Mouse (Mus musculus): ENCODE data around the gene Dock1.

Dock1 gene

GRCm38 (mm10) chr7:134671003-134671461 lies 578 bp downstream of the Dock1 start:
- Histone ChIP-seq H3K36me3 (ENCODE audit: insufficient read depth, low read length) (peaks cover 14% of the 10 kb centered on the region; the same call in 1 of the 2 replicates), H3K4me1 (replicated peaks; ENCODE audit: low read depth, low read length) (peaks cover 62% of the 10 kb centered on the region), H3K9me3 (ENCODE audit: low read length) (no peaks in the 10 kb centered on the region), H3K27me3 (ENCODE audit: insufficient read depth, low read length) (peaks cover 23% of the 10 kb centered on the region), H3K4me3 (replicated peaks; ENCODE audit: low read length) (peak overlapping the region; percentile 85)
- TF ChIP-seq CTCF (conservative IDR thresholded peaks at IDR 0.05; ENCODE audit: low read length) = no peak
- no peak for TF ChIP-seq NANOG (IDR thresholded peaks at IDR 0.05; ENCODE audit: borderline replicate concordance, low read length)
- TF ChIP-seq POU5F1 (IDR thresholded peaks at IDR 0.05; ENCODE audit: borderline replicate concordance, low read length) = no peak

- H3K4me1 ChIP-seq (replicated peaks; ENCODE audit: low read depth, low read length) = peaks cover 66% of the 10 kb centered on the region
- TF ChIP-seq CTCF (conservative IDR thresholded peaks at IDR 0.05; ENCODE audit: low read length) (no peak), NANOG (IDR thresholded peaks at IDR 0.05; ENCODE audit: borderline replicate concordance, low read length) (no peak), POU5F1 (IDR thresholded peaks at IDR 0.05; ENCODE audit: borderline replicate concordance, low read length) (no peak)
- peaks cover 23% of the 10 kb centered on the region for H3K27me3 ChIP-seq (ENCODE audit: insufficient read depth, low read length)
- H3K9me3 ChIP-seq (ENCODE audit: low read length) = no peaks in the 10 kb centered on the region
- peak overlapping the region; percentile 85 for H3K4me3 ChIP-seq (replicated peaks; ENCODE audit: low read length)
- H3K36me3 ChIP-seq (ENCODE audit: insufficient read depth, low read length) = peaks cover 14% of the 10 kb centered on the region; the same call in 1 of the 2 replicates
Observed at GRCm38 (mm10) chr7:134671467-134671901, 1.0 kb downstream of the Dock1 start.

GRCm38 (mm10) chr7:134673135-134673534 lies 2.7 kb downstream of the Dock1 start:
- TF ChIP-seq POU5F1 (IDR thresholded peaks at IDR 0.05; ENCODE audit: borderline replicate concordance, low read length) = no peak
- peaks cover 18% of the 10 kb centered on the region; the same call in 1 of the 2 replicates for H3K36me3 ChIP-seq (ENCODE audit: insufficient read depth, low read length)
- peaks cover 18% of the 10 kb centered on the region for H3K27me3 ChIP-seq (ENCODE audit: insufficient read depth, low read length)
- no peaks in the 10 kb centered on the region for H3K9me3 ChIP-seq (ENCODE audit: low read length)
- H3K4me1 ChIP-seq (replicated peaks; ENCODE audit: low read depth, low read length) = peaks cover 83% of the 10 kb centered on the region
- no peak overlapping the region for H3K4me3 ChIP-seq (replicated peaks; ENCODE audit: low read length)

- no peak overlapping the region for H3K4me3 ChIP-seq (replicated peaks; ENCODE audit: low read length)
- TF ChIP-seq POU5F1 (IDR thresholded peaks at IDR 0.05; ENCODE audit: borderline replicate concordance, low read length) = no peak
- TF ChIP-seq CTCF (conservative IDR thresholded peaks at IDR 0.05; ENCODE audit: low read length) = no peak
- TF ChIP-seq NANOG (IDR thresholded peaks at IDR 0.05; ENCODE audit: borderline replicate concordance, low read length) = no peak
- H3K27me3 ChIP-seq (ENCODE audit: insufficient read depth, low read length) = peaks cover 10% of the 10 kb centered on the region
- no peaks in the 10 kb centered on the region for H3K9me3 ChIP-seq (ENCODE audit: low read length)
- peaks cover 18% of the 10 kb centered on the region; the same call in 1 of the 2 replicates for H3K36me3 ChIP-seq (ENCODE audit: insufficient read depth, low read length)
- H3K4me1 ChIP-seq (replicated peaks; ENCODE audit: low read depth, low read length) = peaks cover 87% of the 10 kb centered on the region
Observed at GRCm38 (mm10) chr7:134673952-134674351, 3.5 kb downstream of the Dock1 start.

- Histone ChIP-seq H3K27me3 (ENCODE audit: insufficient read depth, low read length) (no peaks in the 10 kb centered on the region), H3K4me3 (replicated peaks; ENCODE audit: low read length) (peak overlapping the region; percentile 60), H3K9me3 (ENCODE audit: low read length) (no peaks in the 10 kb centered on the region), H3K36me3 (ENCODE audit: insufficient read depth, low read length) (peaks cover 18% of the 10 kb centered on the region; the same call in 1 of the 2 replicates), H3K4me1 (replicated peaks; ENCODE audit: low read depth, low read length) (peaks cover 98% of the 10 kb centered on the region)
- TF ChIP-seq NANOG (IDR thresholded peaks at IDR 0.05; ENCODE audit: borderline replicate concordance, low read length) (no peak), CTCF (conservative IDR thresholded peaks at IDR 0.05; ENCODE audit: low read length) (no peak)
Observed at GRCm38 (mm10) chr7:134677852-134678251, 7.4 kb downstream of the Dock1 start.

GRCm38 (mm10) chr7:134679314-134680158 lies 9.1 kb downstream of the Dock1 start:
- TF ChIP-seq CTCF (conservative IDR thresholded peaks at IDR 0.05; ENCODE audit: low read length) (no peak), NANOG (IDR thresholded peaks at IDR 0.05; ENCODE audit: borderline replicate concordance, low read length) (peak; percentile 76)
- no peaks in the 10 kb centered on the region for H3K9me3 ChIP-seq (ENCODE audit: low read length)

GRCm38 (mm10) chr7:134680161-134680560 lies 9.7 kb downstream of the Dock1 start:
- TF ChIP-seq NANOG (IDR thresholded peaks at IDR 0.05; ENCODE audit: borderline replicate concordance, low read length) (no peak), POU5F1 (IDR thresholded peaks at IDR 0.05; ENCODE audit: borderline replicate concordance, low read length) (no peak), CTCF (conservative IDR thresholded peaks at IDR 0.05; ENCODE audit: low read length) (no peak)
- H3K9me3 ChIP-seq (ENCODE audit: low read length) = no peaks in the 10 kb centered on the region
- H3K36me3 ChIP-seq (ENCODE audit: insufficient read depth, low read length) = 0 out of 2 replicates have a peak, but pooled peaks cover 4% of the 10 kb centered on the region
- peaks cover 96% of the 10 kb centered on the region for H3K4me1 ChIP-seq (replicated peaks; ENCODE audit: low read depth, low read length)
- no peaks in the 10 kb centered on the region for H3K27me3 ChIP-seq (ENCODE audit: insufficient read depth, low read length)
- H3K4me3 ChIP-seq (replicated peaks; ENCODE audit: low read length) = peak overlapping the region; percentile 60

More at GRCm38 (mm10) chr7:134679314-134680158, 9.1 kb downstream of the Dock1 start:
- H3K36me3 ChIP-seq (ENCODE audit: insufficient read depth, low read length) = 0 out of 2 replicates have a peak, but pooled peaks cover 6% of the 10 kb centered on the region
- H3K27me3 ChIP-seq (ENCODE audit: insufficient read depth, low read length) = no peaks in the 10 kb centered on the region
- H3K4me3 ChIP-seq (replicated peaks; ENCODE audit: low read length) = peak overlapping the region; percentile 60
- H3K4me1 ChIP-seq (replicated peaks; ENCODE audit: low read depth, low read length) = peaks cover 97% of the 10 kb centered on the region

GRCm38 (mm10) chr7:134681729-134682527 lies 11.5 kb downstream of the Dock1 start:
- Histone ChIP-seq H3K9me3 (ENCODE audit: low read length) (no peaks in the 10 kb centered on the region), H3K36me3 (ENCODE audit: insufficient read depth, low read length) (0 out of 2 replicates have a peak, but pooled peaks cover 4% of the 10 kb centered on the region), H3K4me3 (replicated peaks; ENCODE audit: low read length) (peak overlapping the region; percentile 50), H3K27me3 (ENCODE audit: insufficient read depth, low read length) (no peaks in the 10 kb centered on the region), H3K4me1 (replicated peaks; ENCODE audit: low read depth, low read length) (peaks cover 86% of the 10 kb centered on the region)
- no peak for TF ChIP-seq CTCF (conservative IDR thresholded peaks at IDR 0.05; ENCODE audit: low read length)
- no peak for TF ChIP-seq NANOG (IDR thresholded peaks at IDR 0.05; ENCODE audit: borderline replicate concordance, low read length)
- TF ChIP-seq POU5F1 (IDR thresholded peaks at IDR 0.05; ENCODE audit: borderline replicate concordance, low read length) = no peak

Data from E14TG2a.4 (cell line).